Mouse (Mus musculus) E14TG2a.4 (cell line): ENCODE data around the gene Hbq1a.

ENCODE experiments used
- CTCF ChIP-seq: conservative IDR thresholded peaks from 2 replicates; pipeline ENCODE4 v1.5.1; 2014; ENCODE audit warnings: low read length
- NANOG ChIP-seq: IDR thresholded peaks from 2 replicates; pipeline ENCODE4 v1.6.1; 2014; ENCODE audit warnings: borderline replicate concordance, low read length, mixed read lengths

DNA sequence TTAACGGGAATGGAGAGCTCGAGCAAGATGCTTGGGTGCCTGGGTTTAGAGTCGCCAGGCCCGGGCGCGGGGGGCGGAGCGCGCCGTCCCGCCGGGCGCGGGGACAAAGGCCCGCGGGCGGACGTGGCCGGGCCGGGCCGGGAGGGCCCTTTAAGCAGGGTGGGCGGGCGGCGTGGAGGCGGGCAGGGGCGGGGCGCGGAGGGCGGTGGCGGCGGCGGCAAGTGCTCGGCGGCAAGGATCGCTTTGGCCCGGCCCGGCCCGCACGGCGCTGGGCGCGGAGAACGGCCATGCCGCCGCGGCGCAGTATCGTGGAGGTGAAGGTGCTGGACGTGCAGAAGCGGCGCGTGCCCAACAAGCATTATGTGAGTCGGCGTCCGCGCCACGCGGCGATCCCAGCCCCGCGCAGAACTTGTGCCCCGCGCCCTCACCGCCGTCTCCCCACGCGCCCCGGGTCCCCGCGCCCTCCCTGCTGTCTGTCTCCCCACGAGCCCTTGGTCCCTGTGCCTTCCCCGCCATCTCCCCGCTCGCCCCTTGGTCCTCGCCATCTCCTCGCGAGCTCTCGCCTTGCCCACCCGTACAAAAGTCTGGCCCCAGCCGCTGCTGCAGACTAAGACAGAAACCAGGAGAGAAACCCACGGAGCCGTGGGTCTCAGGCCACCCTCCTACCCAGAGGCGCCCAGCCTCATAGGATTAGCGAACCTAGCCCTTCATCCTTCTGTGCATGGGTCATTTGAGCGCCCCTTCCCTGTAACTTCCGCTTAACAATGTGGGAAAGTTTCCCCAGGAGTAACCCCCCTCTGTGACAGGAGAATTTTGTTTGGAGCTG lies 48.0 kb downstream of the Hbq1a start, which contains the start of gene Sh3pxd2b:
- no peak for TF ChIP-seq CTCF
- no peak for TF ChIP-seq NANOG
